Mouse (Mus musculus): ENCODE measurements around the gene Nxf1. TPM values are rescaled to one million over a fixed set of nuclear protein-coding genes. Genes with fewer than 3 reads are reported as not detected.

Nxf1 gene
- polyA plus RNA-seq, 1 experiment, result 191 TPM

GRCm38 (mm10) chr19:8734334-8734733, 22.5 kb upstream of the Nxf1 start:
- no peak overlapping the region for H3K27ac ChIP-seq (ENCODE audit: control insufficient read depth, insufficient read depth, low read length)
- DNase-seq, result no peak
- no peak for TF ChIP-seq CTCF (IDR thresholded peaks at IDR 0.05; ENCODE audit: borderline replicate concordance, control insufficient read depth, extremely low read depth, insufficient read depth, low read length, poor library complexity)
- TF ChIP-seq POLR2A (IDR thresholded peaks at IDR 0.05; ENCODE audit: control insufficient read depth, extremely low read depth, insufficient read depth, low read length, poor library complexity), result no peak
- peaks cover 3% of the 10 kb centered on the region for H3K4me1 ChIP-seq (replicated peaks; ENCODE audit: control insufficient read depth, insufficient read depth, low read length)
- 70% methylated on average over 3 of the region's 3 CpGs for WGBS
- no peaks in the 10 kb centered on the region; the same call in 1 of the 2 replicates for H3K36me3 ChIP-seq (ENCODE audit: control insufficient read depth, insufficient read depth, low read length)
- H3K27me3 ChIP-seq (ENCODE audit: control insufficient read depth, insufficient read depth, low read length), result no peaks in the 10 kb centered on the region
- H3K4me3 ChIP-seq (ENCODE audit: control insufficient read depth, insufficient read depth, low read length), result no peak overlapping the region

DNA sequence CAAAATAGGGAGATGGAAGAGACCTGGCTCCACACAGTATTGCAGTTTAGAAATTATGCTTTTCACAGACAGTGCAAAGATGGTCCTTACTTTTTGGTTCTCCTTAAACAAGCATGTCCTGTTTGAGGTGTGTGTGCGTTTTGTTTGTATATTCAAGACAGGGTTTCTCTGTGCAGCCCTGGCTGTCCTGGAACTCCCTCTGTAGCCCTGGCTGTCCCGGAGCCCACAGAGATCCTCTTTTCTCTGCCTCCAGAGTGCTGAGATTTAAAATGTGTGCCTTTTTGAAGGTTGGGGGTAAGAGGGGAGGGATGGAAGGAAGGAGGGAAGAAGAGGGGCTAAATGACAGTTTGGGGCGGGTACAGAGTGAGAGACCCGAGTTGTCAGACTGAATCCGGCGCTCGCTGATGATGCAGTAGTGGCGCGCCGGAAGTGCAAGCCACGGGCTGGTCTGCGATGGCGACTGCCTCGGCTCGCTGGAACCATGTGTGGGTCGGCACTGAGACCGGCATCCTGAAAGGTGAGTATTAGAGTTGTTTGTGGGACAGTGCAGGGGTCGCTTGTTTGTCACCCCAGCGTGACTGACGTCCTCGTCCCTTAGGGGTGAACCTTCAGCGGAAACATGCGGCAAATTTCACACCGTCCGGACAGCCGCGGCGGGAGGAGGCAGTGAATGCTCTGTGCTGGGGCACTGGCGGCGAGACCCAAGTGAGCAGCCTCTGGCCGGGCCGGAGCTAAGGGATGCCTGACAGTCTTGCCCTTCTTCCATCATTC, 21.3 kb upstream of the Nxf1 start, which contains the start of gene Wdr74:
Gene Wdr74 (plus strand): TSS at position 439 of the 771 bp plus-strand sequence.
- Histone ChIP-seq H3K36me3 (ENCODE audit: control insufficient read depth, insufficient read depth, low read length) (no peaks in the 10 kb centered on the region; the same call in 1 of the 2 replicates), H3K4me3 (ENCODE audit: control insufficient read depth, insufficient read depth, low read length) (peak within 1 kb of the TSS; percentile 69), H3K27me3 (ENCODE audit: control insufficient read depth, insufficient read depth, low read length) (no peaks in the 10 kb centered on the region), H3K4me1 (replicated peaks; ENCODE audit: control insufficient read depth, insufficient read depth, low read length) (peaks cover 4% of the 10 kb centered on the region), H3K27ac (ENCODE audit: control insufficient read depth, insufficient read depth, low read length) (0 out of 2 replicates have a peak within 1 kb of the TSS, but pooled peaks have one; percentile 23)
- DNase-seq, result peak; percentile 90
- under 1% methylated on average over 32 of the region's 32 CpGs for WGBS
- TF ChIP-seq POLR2A (IDR thresholded peaks at IDR 0.05; ENCODE audit: control insufficient read depth, extremely low read depth, insufficient read depth, low read length, poor library complexity), result peak; percentile 61
- TF ChIP-seq CTCF (IDR thresholded peaks at IDR 0.05; ENCODE audit: borderline replicate concordance, control insufficient read depth, extremely low read depth, insufficient read depth, low read length, poor library complexity), result no peak

- H3K36me3 ChIP-seq (ENCODE audit: control insufficient read depth, insufficient read depth, low read length), result no peaks in the 10 kb centered on the region; the same call in 1 of the 2 replicates
- peaks cover 8% of the 10 kb centered on the region for H3K4me1 ChIP-seq (replicated peaks; ENCODE audit: control insufficient read depth, insufficient read depth, low read length)
- H3K27ac ChIP-seq (ENCODE audit: control insufficient read depth, insufficient read depth, low read length), result no peak overlapping the region
- no peak for DNase-seq
- no peaks in the 10 kb centered on the region for H3K27me3 ChIP-seq (ENCODE audit: control insufficient read depth, insufficient read depth, low read length)
- peak overlapping the region; percentile 69 for H3K4me3 ChIP-seq (ENCODE audit: control insufficient read depth, insufficient read depth, low read length)
- TF ChIP-seq CTCF (IDR thresholded peaks at IDR 0.05; ENCODE audit: borderline replicate concordance, control insufficient read depth, extremely low read depth, insufficient read depth, low read length, poor library complexity), result no peak
- no peak for TF ChIP-seq POLR2A (IDR thresholded peaks at IDR 0.05; ENCODE audit: control insufficient read depth, extremely low read depth, insufficient read depth, low read length, poor library complexity)
- 1% methylated on average over 11 of the region's 11 CpGs for WGBS
Measured at GRCm38 (mm10) chr19:8736160-8736467, 20.8 kb upstream of the Nxf1 start.

GRCm38 (mm10) chr19:8738911-8739310, 18.0 kb upstream of the Nxf1 start:
- peaks cover 5% of the 10 kb centered on the region; the same call in 1 of the 2 replicates for H3K36me3 ChIP-seq (ENCODE audit: control insufficient read depth, insufficient read depth, low read length)
- TF ChIP-seq CTCF (IDR thresholded peaks at IDR 0.05; ENCODE audit: borderline replicate concordance, control insufficient read depth, extremely low read depth, insufficient read depth, low read length, poor library complexity) (no peak), POLR2A (IDR thresholded peaks at IDR 0.05; ENCODE audit: control insufficient read depth, extremely low read depth, insufficient read depth, low read length, poor library complexity) (no peak)
- DNase-seq, result no peak
- H3K27me3 ChIP-seq (ENCODE audit: control insufficient read depth, insufficient read depth, low read length), result no peaks in the 10 kb centered on the region
- no peak overlapping the region for H3K27ac ChIP-seq (ENCODE audit: control insufficient read depth, insufficient read depth, low read length)
- no peak overlapping the region for H3K4me3 ChIP-seq (ENCODE audit: control insufficient read depth, insufficient read depth, low read length)
- H3K4me1 ChIP-seq (replicated peaks; ENCODE audit: control insufficient read depth, insufficient read depth, low read length), result peaks cover 15% of the 10 kb centered on the region
- WGBS, result 94% methylated on average over 7 of the region's 7 CpGs

GRCm38 (mm10) chr19:8739646-8740045, 17.2 kb upstream of the Nxf1 start:
- Histone ChIP-seq H3K27ac (ENCODE audit: control insufficient read depth, insufficient read depth, low read length) (no peak overlapping the region), H3K4me1 (replicated peaks; ENCODE audit: control insufficient read depth, insufficient read depth, low read length) (peaks cover 15% of the 10 kb centered on the region), H3K36me3 (ENCODE audit: control insufficient read depth, insufficient read depth, low read length) (peaks cover 5% of the 10 kb centered on the region; the same call in 1 of the 2 replicates), H3K27me3 (ENCODE audit: control insufficient read depth, insufficient read depth, low read length) (no peaks in the 10 kb centered on the region), H3K4me3 (ENCODE audit: control insufficient read depth, insufficient read depth, low read length) (no peak overlapping the region)
- no peak for TF ChIP-seq POLR2A (IDR thresholded peaks at IDR 0.05; ENCODE audit: control insufficient read depth, extremely low read depth, insufficient read depth, low read length, poor library complexity)
- no peak for TF ChIP-seq CTCF (IDR thresholded peaks at IDR 0.05; ENCODE audit: borderline replicate concordance, control insufficient read depth, extremely low read depth, insufficient read depth, low read length, poor library complexity)
- 95% methylated on average over 6 of the region's 6 CpGs for WGBS
- no peak for DNase-seq

DNA sequence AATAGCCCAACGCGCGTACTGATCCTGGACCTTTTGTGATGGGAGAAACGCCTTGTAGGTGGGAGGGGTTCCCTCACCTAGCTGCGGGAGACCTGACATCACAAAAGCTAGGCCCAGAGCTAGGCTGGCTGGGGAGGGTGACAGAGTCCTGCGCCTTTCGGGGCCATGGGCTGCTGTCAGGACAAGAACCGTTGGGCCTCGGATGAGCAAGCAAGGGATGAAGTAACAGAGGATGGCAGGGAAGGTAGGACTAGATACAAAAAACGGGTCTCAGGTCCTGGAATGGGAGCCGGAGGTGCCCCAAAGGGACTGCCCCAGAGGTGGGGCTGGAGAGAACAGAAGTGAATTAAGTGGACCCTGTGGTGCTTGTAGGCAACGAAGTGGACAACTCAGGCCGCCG, 16.3 kb upstream of the Nxf1 start, which contains the start of gene 1700092M07Rik:
Gene 1700092M07Rik (plus strand): TSS at position 116 of the 400 bp plus-strand sequence.
- H3K27ac ChIP-seq (ENCODE audit: control insufficient read depth, insufficient read depth, low read length), result peak within 1 kb of the TSS; percentile 81
- TF ChIP-seq POLR2A (IDR thresholded peaks at IDR 0.05; ENCODE audit: control insufficient read depth, extremely low read depth, insufficient read depth, low read length, poor library complexity) (no peak), CTCF (IDR thresholded peaks at IDR 0.05; ENCODE audit: borderline replicate concordance, control insufficient read depth, extremely low read depth, insufficient read depth, low read length, poor library complexity) (no peak)
- no peak for DNase-seq
- H3K4me1 ChIP-seq (replicated peaks; ENCODE audit: control insufficient read depth, insufficient read depth, low read length), result peaks cover 15% of the 10 kb centered on the region
- H3K27me3 ChIP-seq (ENCODE audit: control insufficient read depth, insufficient read depth, low read length), result no peaks in the 10 kb centered on the region
- H3K4me3 ChIP-seq (ENCODE audit: control insufficient read depth, insufficient read depth, low read length), result peak within 1 kb of the TSS; percentile 81
- H3K36me3 ChIP-seq (ENCODE audit: control insufficient read depth, insufficient read depth, low read length), result peaks cover 12% of the 10 kb centered on the region
- WGBS, result 83% methylated on average over 14 of the region's 14 CpGs
